Mouse (Mus musculus) liver, embryonic 16.5 days (tissue): ENCODE data around the gene Bpifb3. TPM values are rescaled to one million over a fixed set of nuclear protein-coding genes. Genes with fewer than 3 reads are reported as not detected.

ENCODE experiments used
- ATAC-seq: fragments of 200-750 bp; cut with Nextera tagmentation; 2 replicates; pipeline ENCODE4 v1.8.0; 2017; ENCODE audit warnings: low read depth, mild to moderate bottlenecking, moderate number of reproducible peaks, moderate library complexity
- H3K27ac ChIP-seq: fragments of 300-500 bp; sonication (generic); 2 replicates; pipeline ENCODE4 v1.5.1; 2014; ENCODE audit warnings: mild to moderate bottlenecking, low read length
- H3K27me3 ChIP-seq: fragments of 300-500 bp; sonication (generic); 2 replicates; pipeline ENCODE4 v1.6.1; 2014; ENCODE audit warnings: low read depth, low read length, mixed read lengths; ENCODE audit not compliant: control insufficient read depth, insufficient read depth
- H3K36me3 ChIP-seq: fragments of 300-500 bp; sonication (generic); 2 replicates; pipeline ENCODE4 v1.6.1; 2014; ENCODE audit warnings: mild to moderate bottlenecking; ENCODE audit not compliant: control insufficient read depth, insufficient read depth
- H3K4me1 ChIP-seq: fragments of 300-500 bp; sonication (generic); 2 replicates; pipeline ENCODE4 v1.6.1; 2014; ENCODE audit warnings: low read depth, low read length, mixed read lengths; ENCODE audit not compliant: control insufficient read depth
- H3K4me2 ChIP-seq: fragments of 300-500 bp; sonication (generic); 2 replicates; pipeline ENCODE4 v1.6.1; 2014; ENCODE audit warnings: low read depth, low read length, mixed read lengths
- H3K4me3 ChIP-seq: fragments of 300-500 bp; sonication (generic); 2 replicates; pipeline ENCODE4 v1.5.1; 2014; ENCODE audit warnings: low read depth, mild to moderate bottlenecking, low read length
- H3K9ac ChIP-seq: fragments of 300-500 bp; sonication (generic); 2 replicates; pipeline ENCODE4 v1.6.1; 2014; ENCODE audit warnings: low read depth, low read length
- H3K9me3 ChIP-seq: fragments of 300-500 bp; sonication (generic); replicated peaks from 2 replicates; pipeline ENCODE4 v1.6.1; 2016; ENCODE audit warnings: low read length; ENCODE audit not compliant: control insufficient read depth
- WGBS: fragments of 180-500 bp; shearing (Covaris S2); extraction: QIAGEN DNeasy Blood & Tissue Kit; methylation state at CpG from one replicate; pipeline ENCODE4 v1.1.7; 2014; ENCODE audit not compliant: insufficient replicate concordance; 5-methylcytosine and 5-hydroxymethylcytosine counted together
- polyA plus RNA-seq: library from polyadenylated mRNA; unstranded; fragments of >200 nt; fragmentation: Nextera tagmentation; extraction: Ambion mirVana; gene quantifications from 2 replicates; pipeline ENCODE4 v1.2.1, GENCODE M21; 2015

Bpifb3 gene
- polyA plus RNA-seq = not detected in 2 replicates

DNA sequence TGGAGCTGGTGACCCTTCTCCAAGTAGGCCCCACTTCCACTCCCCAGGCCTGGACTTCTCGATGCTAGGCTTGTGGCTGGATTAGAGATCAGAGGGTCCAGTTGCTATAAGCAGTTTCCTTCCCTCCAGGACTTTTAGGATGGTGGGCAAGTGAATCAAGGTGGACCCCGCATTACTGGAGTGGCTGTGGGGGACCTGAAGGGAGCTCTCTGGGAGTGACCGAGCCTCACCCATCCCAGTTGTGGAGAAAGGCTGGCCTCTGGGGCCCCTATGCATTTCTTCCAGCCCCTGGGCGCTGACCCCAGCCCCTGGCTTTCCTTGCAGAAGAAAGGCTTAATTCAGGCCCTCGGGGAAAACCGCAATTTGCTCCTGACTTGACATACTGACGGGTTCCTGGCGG is at the start of gene Bpifb3:
Gene Bpifb3 (plus strand): TSS at position 301 of the 400 bp plus-strand sequence.
- 60% methylated on average over 8 of the region's 8 CpGs for WGBS
- Histone ChIP-seq H3K27me3 (no peaks in the 10 kb centered on the region), H3K4me2 (no peak within 1 kb of the TSS), H3K4me1 (no peaks in the 10 kb centered on the region), H3K9ac (no peak within 1 kb of the TSS), H3K36me3 (no peaks in the 10 kb centered on the region), H3K27ac (no peak within 1 kb of the TSS), H3K9me3 (no peaks in the 10 kb centered on the region), H3K4me3 (no peak within 1 kb of the TSS)
- no peak for ATAC-seq

DNA sequence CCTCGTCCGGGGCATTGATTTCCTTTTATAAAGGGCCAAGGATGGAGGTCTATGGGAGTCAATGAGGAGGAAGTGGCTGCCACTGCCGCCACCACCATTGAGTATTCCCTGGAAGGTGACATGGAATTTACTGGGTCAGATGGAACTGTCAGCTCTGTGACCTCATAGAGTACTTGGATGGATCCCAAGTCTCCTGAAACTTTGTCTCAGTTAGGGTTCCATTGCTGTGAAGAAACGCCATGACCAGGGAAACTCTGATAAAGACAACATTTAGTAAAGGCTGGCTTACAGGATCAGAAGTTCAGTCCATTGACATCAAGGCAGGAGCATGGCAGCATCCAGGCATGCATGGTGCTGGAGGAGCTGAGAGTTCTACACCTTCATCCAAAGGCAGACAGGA is 47.0 kb upstream of the Bpifb3 start, which contains the start of gene Sun5:
Gene Sun5 (minus strand): TSS at position 101 of the 400 bp plus-strand sequence.
- Histone ChIP-seq H3K4me2 (no peak within 1 kb of the TSS), H3K36me3 (no peaks in the 10 kb centered on the region), H3K9me3 (no peaks in the 10 kb centered on the region), H3K27me3 (no peaks in the 10 kb centered on the region), H3K27ac (no peak within 1 kb of the TSS), H3K4me3 (no peak within 1 kb of the TSS), H3K9ac (no peak within 1 kb of the TSS), H3K4me1 (no peaks in the 10 kb centered on the region)
- WGBS = 56% methylated on average over 4 of the region's 4 CpGs
- ATAC-seq = no peak

GRCm38 (mm10) chr2:153874745-153875144 is 43.3 kb upstream of the Bpifb3 start, which contains the start of gene Bpifb2:
Bpifb2 (plus strand) TSS chr2:153875045.
- Histone ChIP-seq H3K27ac (no peak within 1 kb of the TSS), H3K9me3 (no peaks in the 10 kb centered on the region), H3K4me2 (no peak within 1 kb of the TSS), H3K4me3 (no peak within 1 kb of the TSS), H3K4me1 (no peaks in the 10 kb centered on the region), H3K27me3 (no peaks in the 10 kb centered on the region), H3K9ac (no peak within 1 kb of the TSS), H3K36me3 (no peaks in the 10 kb centered on the region)
- 45% methylated on average over 9 of the region's 9 CpGs for WGBS
- no peak for ATAC-seq

- no peaks in the 10 kb centered on the region for H3K9me3 ChIP-seq
- H3K27me3 ChIP-seq = no peaks in the 10 kb centered on the region
- no peak overlapping the region for H3K27ac ChIP-seq
- 65% methylated on average over 5 of the region's 5 CpGs for WGBS
- H3K36me3 ChIP-seq = no peaks in the 10 kb centered on the region
- no peak overlapping the region for H3K9ac ChIP-seq
- H3K4me1 ChIP-seq = no peaks in the 10 kb centered on the region
- no peak overlapping the region for H3K4me3 ChIP-seq
- ATAC-seq = no peak
- H3K4me2 ChIP-seq = no peak overlapping the region
These were observed 18.9 kb upstream of the Bpifb3 start for GRCm38 (mm10) chr2:153899111-153899510.

GRCm38 (mm10) chr2:153900088-153900487 is 17.9 kb upstream of the Bpifb3 start, which contains the start of gene Bpifb6:
Bpifb6 (plus strand) TSS chr2:153900388.
- Histone ChIP-seq H3K27ac (no peak within 1 kb of the TSS), H3K4me1 (no peaks in the 10 kb centered on the region), H3K9ac (no peak within 1 kb of the TSS), H3K4me3 (no peak within 1 kb of the TSS), H3K36me3 (no peaks in the 10 kb centered on the region), H3K27me3 (no peaks in the 10 kb centered on the region), H3K4me2 (no peak within 1 kb of the TSS), H3K9me3 (no peaks in the 10 kb centered on the region)
- 45% methylated on average over 4 of the region's 4 CpGs for WGBS
- ATAC-seq = no peak

DNA sequence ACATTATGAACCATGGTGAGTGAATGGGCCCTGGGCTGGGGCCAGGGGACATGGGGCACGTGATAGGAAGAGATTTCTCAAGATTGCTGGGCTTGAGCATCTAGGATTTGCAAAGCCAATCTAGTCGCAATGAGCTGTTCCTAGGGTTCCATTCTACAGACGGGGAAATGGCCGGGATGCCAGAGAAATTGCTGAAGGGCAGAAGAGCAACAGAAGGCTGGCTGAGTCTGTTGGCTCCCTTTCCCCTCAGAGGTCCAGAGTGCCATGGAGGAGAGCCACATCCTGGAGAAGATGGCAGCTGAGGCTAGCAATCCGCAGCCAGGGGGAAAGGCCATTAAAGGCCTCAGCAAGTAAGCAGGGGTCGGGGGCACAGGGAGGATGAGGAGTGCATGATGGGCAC is 15.3 kb upstream of the Bpifb3 start:
- Histone ChIP-seq H3K9ac (no peak overlapping the region), H3K9me3 (no peaks in the 10 kb centered on the region), H3K36me3 (no peaks in the 10 kb centered on the region), H3K4me2 (no peak overlapping the region), H3K4me3 (no peak overlapping the region), H3K27ac (no peak overlapping the region), H3K4me1 (no peaks in the 10 kb centered on the region), H3K27me3 (no peaks in the 10 kb centered on the region)
- WGBS = 52% methylated on average over 6 of the region's 6 CpGs
- no peak for ATAC-seq

GRCm38 (mm10) chr2:153906626-153907025 is 11.4 kb upstream of the Bpifb3 start:
- Histone ChIP-seq H3K4me1 (no peaks in the 10 kb centered on the region), H3K27ac (no peak overlapping the region), H3K9ac (no peak overlapping the region), H3K36me3 (no peaks in the 10 kb centered on the region), H3K27me3 (no peaks in the 10 kb centered on the region), H3K9me3 (no peaks in the 10 kb centered on the region), H3K4me3 (no peak overlapping the region), H3K4me2 (no peak overlapping the region)
- ATAC-seq = no peak
- WGBS = 59% methylated on average over 4 of the region's 4 CpGs

- H3K27me3 ChIP-seq = no peaks in the 10 kb centered on the region
- no peak overlapping the region for H3K4me3 ChIP-seq
- 49% methylated on average over 5 of the region's 5 CpGs for WGBS
- H3K9ac ChIP-seq = no peak overlapping the region
- no peak for ATAC-seq
- H3K4me2 ChIP-seq = no peak overlapping the region
- H3K9me3 ChIP-seq = no peaks in the 10 kb centered on the region
- H3K36me3 ChIP-seq = no peaks in the 10 kb centered on the region
- H3K4me1 ChIP-seq = no peaks in the 10 kb centered on the region
- H3K27ac ChIP-seq = no peak overlapping the region
These were observed 3.9 kb upstream of the Bpifb3 start for GRCm38 (mm10) chr2:153914151-153914550.

GRCm38 (mm10) chr2:153921246-153921645 is 3.2 kb downstream of the Bpifb3 start:
- H3K27ac ChIP-seq = no peak overlapping the region
- no peaks in the 10 kb centered on the region for H3K36me3 ChIP-seq
- no peaks in the 10 kb centered on the region for H3K4me1 ChIP-seq
- no peaks in the 10 kb centered on the region for H3K9me3 ChIP-seq
- no peak for ATAC-seq
- no peaks in the 10 kb centered on the region for H3K27me3 ChIP-seq
- H3K4me3 ChIP-seq = no peak overlapping the region
- H3K4me2 ChIP-seq = no peak overlapping the region
- H3K9ac ChIP-seq = no peak overlapping the region
- 63% methylated on average over 6 of the region's 6 CpGs for WGBS
